Mouse (Mus musculus) liver, adult (tissue): ENCODE results near the gene Prkcq.

Source experiments
- GATA4 ChIP-seq: IDR thresholded peaks from 2 replicates; pipeline ENCODE4 v1.6.1; 2014; ENCODE audit warnings: mild to moderate bottlenecking, low read length; ENCODE audit not compliant: insufficient replicate concordance

Prkcq gene

DNA sequence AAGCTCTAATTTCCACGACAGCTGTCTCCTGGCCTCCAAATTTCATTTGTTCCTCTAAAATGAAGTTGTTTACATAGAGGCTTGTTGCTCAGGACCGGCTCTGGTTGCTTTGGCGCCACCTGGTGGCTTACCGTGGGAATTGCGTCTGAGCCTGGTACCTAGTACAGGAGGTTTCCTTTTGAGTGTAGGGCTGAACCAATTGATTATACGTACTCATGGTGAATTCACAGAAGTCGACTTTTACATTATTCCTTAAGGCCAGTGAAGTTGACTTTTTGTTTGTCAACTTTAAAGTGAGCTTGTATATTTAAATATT is 116.6 kb downstream of the Prkcq start:
- TF ChIP-seq GATA4 = no peak

DNA sequence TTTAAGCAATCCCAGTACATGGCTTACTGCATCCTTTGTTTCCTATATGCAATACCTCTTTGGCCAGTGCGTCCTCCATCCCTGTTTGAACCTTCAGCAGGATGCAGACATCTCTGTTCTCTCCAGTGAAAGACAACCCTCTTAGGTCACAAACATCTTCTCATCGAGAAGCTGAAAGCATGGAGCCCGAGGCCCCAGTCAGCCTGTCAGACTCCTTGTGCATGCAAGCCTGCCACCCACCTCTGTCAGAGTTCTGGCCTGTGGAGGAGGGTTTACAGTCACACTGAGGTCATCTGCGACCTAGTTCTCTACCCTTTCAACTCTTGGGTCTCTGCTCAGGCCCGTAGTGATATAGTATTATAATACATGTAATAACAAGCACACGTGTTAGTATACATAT is 119.0 kb downstream of the Prkcq start:
- no peak for TF ChIP-seq GATA4

DNA sequence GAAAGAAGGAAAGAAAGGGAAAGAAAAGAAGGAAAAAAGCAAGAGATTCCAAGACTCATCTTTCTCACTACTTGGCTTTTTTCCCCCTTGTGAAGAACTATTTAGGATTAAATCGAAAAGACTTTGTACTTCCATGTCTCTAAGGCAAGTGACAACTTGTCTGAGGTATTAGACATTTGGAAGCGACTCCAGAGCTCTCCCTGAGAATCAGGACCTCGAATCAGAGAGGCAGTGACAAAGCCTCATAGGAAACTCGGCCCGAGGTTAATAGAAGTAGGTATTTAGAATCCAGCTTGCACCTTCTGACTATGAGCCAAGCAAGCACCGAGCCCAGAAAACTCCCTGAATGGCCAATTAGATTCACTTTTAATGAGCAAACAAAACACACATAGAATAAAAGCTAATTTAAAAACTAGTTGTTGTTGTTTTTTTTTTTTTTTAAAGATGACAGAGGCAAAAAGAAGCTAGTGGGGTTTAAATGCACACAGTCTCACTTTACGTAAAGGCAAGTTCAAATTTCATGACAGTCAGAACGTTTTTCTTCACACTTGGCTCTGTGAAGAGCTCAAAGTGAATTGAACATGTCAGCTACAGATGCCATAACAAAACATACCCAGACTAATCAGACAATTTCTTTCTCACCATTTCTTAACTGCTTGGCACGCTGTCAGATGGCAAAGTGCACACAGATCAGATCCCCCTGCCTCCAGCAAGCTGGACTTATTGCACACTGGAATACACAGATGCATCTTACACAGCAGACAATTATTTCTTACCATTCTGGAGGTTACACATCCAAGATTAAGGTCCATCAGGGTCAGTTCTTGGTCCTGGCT is 119.9 kb downstream of the Prkcq start:
- TF ChIP-seq GATA4 = no peak

DNA sequence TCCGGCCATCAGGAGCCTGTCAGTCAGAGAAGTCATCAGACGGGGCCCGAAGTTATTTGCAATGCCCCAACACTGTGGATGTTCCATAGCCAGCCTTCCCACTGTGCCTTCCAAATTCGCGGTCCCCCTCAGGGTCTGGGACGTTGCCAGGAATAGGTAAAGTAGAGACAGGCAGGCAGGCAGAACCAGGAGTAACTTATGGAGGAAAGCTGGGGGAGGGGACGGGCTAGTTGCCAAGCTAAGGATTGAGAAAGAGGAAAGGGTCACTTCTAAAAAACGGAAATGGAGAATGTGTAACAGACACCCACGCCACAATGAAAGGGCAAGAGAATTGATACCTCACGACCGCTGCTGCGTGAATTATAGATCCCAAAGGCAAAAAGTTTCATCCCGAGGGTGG is 121.2 kb downstream of the Prkcq start:
- TF ChIP-seq GATA4 = no peak

DNA sequence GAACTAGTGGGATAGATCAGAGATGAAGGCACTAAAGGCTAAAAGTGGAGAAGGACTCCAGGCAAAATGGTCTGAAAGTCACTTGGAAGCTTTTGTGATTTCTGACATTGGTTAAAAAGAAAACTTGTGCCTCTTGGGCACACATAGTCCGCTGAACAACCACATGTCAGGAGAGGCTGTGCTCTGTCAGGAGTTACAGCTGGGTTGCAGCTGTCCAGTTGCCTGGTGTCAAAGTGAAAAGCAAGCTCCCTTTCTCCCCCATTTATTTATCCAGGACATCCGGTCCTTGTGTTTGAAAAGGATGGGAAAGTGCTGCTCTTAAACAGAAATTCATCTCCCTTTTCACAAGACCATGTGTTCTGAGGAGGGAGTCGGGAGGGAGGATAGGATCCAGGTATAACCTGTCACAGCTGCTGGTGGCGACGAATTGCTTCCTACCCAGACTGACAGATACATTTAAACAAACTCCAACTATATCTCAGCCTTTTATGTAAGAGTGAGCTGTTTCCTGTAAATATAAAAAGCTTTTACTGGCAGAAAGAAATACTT is 122.8 kb downstream of the Prkcq start:
- no peak for TF ChIP-seq GATA4

DNA sequence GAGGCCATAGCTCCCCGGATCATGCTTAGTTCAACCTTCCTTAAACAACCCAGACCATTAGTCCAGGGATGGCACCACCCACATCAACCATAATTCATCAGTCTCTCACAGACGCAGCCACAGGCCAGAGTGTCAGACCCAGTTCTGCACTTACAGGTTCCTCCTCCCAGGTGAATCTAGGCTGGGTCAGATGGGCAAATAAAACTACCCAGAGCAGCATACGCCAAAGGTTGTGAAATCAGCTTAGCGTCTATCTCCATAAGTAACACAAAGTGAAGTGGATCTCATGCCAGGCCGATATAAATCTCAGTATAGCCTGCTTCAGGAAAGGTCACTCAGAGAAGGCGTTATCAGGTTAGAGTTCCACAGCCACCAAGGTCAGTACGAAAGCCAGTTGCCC is 126.9 kb downstream of the Prkcq start:
- TF ChIP-seq GATA4 = no peak

DNA sequence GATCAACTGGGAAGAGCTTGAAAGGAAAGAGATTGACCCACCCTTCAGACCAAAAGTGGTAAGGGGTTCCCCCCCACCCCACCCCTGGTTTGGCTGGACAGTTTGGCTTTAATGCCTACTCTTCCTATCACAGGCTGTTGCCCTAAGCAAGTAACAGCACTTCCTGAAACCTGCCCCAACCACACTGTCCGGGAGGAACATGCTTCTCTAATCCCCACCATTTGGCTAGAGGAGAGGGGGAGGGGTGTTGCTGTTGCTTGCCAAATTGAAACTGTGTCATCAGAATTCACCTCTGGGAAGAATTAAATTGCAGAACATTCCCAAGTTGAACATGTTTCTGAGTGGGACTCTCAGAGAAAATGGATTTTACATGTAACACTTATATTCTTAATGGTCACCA is 127.5 kb downstream of the Prkcq start:
- TF ChIP-seq GATA4 = no peak

DNA sequence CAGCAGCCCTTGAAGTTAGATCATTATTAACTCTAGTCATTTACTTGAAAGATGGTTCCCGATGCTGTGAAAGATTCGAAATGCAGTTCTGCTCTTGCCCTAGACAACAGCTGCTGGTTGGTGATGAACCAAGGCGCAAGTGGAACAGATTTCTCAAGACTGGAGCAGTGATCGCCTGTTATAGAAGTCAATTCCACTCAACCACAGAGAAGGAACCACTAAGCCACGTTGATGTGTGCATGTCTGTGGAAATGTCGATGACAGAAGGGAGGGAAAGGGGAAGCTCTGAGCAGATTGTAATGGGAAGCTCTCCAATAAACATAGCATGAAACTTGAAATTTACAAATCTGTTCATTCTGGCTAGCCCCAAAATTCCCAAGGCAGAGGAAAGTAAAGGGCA is 128.5 kb downstream of the Prkcq start:
- no peak for TF ChIP-seq GATA4

DNA sequence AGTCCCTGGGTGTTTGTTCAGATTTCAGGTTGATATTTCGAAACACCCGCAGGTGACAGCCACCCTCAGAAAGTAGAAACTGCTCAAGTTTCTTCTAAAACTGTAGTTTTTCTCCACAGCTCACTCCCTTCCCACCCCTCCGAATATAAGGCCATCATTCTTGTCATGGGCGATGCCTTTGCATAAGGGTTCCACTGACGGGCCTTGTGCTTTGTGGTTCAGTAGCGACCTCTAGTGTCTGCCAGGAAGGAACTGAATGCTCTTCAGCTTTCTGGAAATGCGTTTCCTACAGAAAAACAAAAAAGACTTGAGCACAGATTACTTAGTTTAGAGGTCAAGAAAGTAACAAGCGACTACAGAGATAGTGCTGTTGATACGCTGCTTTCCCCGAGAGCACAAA is 148.3 kb downstream of the Prkcq start:
- no peak for TF ChIP-seq GATA4

DNA sequence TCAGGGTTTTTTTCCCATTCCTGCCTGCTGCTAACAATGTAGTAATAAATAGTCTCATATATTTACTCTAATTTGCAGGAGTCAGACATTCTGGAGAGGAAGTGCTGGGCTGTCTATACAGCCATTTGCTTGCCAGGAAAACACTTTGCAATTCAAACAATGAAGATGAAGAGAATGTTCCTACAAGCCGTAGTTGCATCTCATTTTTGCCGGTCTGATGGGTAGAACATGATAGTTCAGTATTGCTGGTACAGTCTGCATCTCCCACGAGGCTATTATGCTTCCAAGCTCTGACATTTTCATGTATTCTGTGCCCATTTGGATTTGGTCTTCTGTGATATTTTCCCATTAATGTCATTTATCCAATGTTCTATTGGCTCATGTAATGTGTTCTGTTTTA is 150.5 kb downstream of the Prkcq start:
- no peak for TF ChIP-seq GATA4

DNA sequence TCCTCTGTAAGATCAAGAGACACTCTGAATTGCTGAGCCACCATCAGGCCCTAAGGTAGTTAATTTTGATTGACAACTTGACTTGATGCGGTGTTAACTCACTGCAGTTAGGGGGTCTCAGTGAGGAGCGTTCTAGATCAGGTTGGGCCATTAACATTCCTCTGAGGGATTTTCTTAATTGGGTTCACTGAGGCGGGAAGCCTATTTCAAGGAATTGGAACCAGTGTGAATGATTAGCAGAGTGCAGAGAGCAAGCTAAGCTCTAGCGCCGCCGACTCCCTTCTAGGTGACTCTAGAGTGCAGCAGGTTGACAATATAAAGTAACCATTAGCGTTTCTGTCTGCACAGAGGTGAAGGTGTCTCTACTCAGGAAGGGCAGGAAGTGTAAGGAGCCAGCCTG is 155.4 kb downstream of the Prkcq start:
- TF ChIP-seq GATA4 = no peak

DNA sequence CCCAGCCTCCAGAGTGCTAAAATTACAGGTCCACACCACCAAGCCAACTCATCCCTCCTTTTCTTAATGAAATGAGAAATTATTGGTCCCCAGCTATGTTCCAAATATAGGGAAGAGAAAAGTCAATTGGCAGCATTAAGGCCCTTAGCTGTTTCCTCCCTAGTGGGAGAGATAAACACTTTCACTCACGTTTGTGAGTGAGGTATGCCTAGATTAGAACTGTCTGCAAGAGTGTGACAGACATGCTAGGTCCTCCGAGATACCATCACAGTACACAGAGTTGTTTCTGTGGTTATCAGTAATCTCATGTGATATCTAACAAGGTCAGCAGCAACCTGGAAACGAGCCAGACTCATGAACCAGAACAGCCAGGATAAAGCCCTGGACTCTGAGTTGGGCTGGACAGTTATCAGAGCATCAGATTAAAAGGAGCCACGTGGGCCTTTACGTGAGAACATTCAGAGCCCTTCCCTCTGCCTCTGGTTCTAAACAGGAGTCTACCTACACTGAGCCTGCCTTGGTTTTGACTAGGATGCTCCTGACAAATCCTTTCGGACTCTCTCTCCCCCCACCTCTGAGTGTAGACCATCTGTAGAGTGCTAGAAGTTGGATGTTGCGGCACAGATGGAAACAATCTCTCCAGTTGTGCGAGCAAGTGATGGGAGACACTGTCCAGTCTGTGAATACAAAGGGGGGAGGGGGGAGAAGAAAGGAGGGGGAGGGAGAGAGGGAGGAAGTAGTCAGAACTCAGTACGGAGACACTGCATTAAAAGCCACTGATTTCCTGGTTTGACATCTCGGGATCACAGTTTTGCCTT is 157.7 kb downstream of the Prkcq start:
- no peak for TF ChIP-seq GATA4

DNA sequence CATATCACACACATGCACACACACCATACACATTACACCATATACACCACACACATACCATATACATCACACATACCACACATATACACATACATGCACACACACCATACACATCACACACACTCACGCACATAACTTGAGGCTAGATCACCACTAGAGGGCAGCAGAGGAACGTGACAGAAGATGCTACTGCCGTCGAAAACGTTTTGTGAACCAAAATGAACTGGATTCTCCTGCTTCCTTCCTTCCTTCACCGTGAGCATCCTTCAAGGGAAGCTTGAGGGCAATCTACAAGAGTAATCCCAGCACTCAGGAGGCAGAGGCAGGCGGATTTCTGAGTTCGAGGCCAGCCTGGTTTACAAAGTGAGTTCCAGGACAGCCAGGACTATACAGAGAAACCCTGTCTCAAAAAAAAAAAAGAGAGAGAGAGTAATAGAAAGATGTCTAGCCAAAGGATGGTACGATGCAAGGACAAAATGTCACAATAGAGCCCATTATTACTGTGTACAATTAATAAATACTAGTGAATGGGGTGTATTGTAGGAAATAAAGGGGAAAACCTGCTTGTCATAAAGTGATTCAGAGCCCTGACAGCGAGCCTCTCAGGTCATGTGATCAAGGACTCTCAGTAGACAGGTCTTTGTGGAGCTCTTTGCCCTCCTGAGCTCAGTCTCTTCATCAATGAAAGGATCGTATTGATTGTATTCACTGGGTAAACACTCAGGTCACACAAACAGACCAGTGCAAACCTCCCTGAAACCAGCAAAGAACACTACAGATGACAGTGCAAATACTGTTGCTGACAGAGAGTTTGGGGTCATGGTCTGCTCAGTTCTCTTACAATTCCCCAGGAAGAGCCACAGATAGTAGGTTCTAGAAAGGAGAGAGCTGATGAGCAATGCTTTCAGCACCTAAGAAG is 159.9 kb downstream of the Prkcq start:
- no peak; the same call in 1 of the 2 replicates for TF ChIP-seq GATA4

DNA sequence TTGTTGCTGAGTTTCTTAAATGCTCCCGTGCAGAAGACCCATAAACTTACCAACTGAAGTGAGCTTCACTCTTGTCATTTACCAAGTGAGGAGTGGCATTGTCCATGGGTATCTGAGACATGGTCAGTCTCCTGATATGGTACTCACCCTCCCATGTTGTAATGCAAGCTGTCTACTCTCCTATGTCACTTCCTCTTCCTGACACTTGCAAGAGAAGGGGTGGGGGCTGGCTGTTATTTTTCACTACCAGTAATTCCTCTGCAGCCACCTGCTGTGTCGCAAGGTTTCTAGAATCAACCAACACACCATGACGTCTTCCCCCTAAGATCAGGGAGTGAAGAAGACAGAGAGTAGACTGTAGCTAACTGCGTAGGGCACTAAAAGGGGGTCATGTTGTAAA is 160.6 kb downstream of the Prkcq start:
- TF ChIP-seq GATA4 = no peak

DNA sequence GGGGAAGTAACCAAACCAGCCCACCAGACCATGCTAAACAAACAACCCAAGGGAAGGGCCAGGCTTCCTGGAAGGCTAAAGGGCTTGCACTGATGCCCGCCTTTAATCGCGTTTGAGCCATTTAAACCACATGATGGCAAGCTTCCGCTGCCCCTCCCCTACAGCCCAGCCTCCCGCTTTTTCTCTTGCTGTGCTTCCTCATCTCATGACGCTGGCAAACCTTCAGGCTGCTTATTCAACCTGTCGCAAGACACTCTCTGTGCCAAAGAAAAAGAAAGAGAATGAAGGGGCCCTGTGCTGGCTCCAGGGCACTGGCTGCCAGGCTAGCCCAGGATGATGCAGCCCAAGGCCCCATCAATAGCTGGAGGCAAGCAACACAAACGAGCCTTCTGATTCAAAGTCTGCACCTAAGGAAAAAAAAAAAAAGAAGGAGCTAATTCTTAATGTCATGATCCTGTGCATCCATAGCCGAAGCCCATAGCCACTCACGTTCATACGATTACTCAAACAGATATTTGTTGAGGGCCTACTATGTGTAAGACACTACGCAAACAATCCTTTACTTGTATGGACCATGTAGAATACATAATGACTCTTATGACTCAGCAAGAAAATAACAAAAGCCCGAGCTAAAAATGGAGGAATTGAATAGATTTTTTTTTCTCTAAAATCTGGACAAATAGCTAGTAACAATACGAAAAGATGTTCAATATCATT is 161.6 kb downstream of the Prkcq start:
- TF ChIP-seq GATA4 = no peak

DNA sequence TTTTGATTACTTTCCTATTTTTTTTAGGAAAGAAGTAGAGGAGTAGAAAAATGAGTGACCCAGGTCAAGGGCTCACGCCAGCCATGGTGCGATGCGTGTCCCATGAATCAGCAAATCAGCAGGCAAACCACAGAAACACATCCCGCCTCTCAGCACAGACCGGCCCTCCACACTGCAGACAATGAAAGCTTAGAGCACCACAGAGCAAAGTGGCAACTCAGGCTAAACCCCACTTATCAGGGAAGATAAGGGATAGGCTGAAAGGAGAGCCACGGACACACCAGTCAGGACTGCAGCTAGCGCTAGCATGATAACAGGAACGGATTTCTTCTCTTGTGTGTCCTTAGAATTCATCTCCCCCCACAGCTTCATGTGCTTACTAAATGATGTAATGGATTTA is 164.4 kb downstream of the Prkcq start:
- TF ChIP-seq GATA4 = no peak
